Mouse (Mus musculus) frontal cortex, postnatal 36 days (tissue): ENCODE data around the gene Pcyox1.
A peak's percentile ranks its signal among the peaks of the same experiment; 100 is the strongest.
"Not testable (repeated sequence)": the region's sequence is repeated elsewhere in the genome, so short reads cannot be mapped to it uniquely, and the experiment has no call there.

Experiments used
- DNase-seq, 2 experiments: peaks; one replicate each; pipeline ENCODE4 v3.0.0; 2022; ENCODE audit warnings: low spot score in 2 of 2

Gene Pcyox1

GRCm38 (mm10) chr6:86397257-86397980 is 465 bp upstream of the Pcyox1 start:
- no peak for DNase-seq

GRCm38 (mm10) chr6:86395969-86396368 is 985 bp downstream of the Pcyox1 start:
- no peak for DNase-seq

GRCm38 (mm10) chr6:86395021-86395420 is 1.9 kb downstream of the Pcyox1 start:
- DNase-seq, result no peak

GRCm38 (mm10) chr6:86394078-86394720 is 2.8 kb downstream of the Pcyox1 start:
- no peak for DNase-seq

- DNase-seq, result no peak
Measured at GRCm38 (mm10) chr6:86393187-86393586, 3.8 kb downstream of the Pcyox1 start.

- no peak for DNase-seq
Measured at GRCm38 (mm10) chr6:86391326-86391725, 5.6 kb downstream of the Pcyox1 start.

GRCm38 (mm10) chr6:86388461-86388860 is 8.5 kb downstream of the Pcyox1 start:
- DNase-seq, result no peak

- no peak for DNase-seq
Measured at GRCm38 (mm10) chr6:86387313-86387712, 9.6 kb downstream of the Pcyox1 start.

- DNase-seq, result no peak
Measured at GRCm38 (mm10) chr6:86385362-86386104, 11.4 kb downstream of the Pcyox1 start.

GRCm38 (mm10) chr6:86384692-86385091 is 12.3 kb downstream of the Pcyox1 start:
- DNase-seq, result no peak

GRCm38 (mm10) chr6:86383370-86383769 is 13.6 kb downstream of the Pcyox1 start:
- DNase-seq, result no peak

GRCm38 (mm10) chr6:86382551-86382950 is 14.4 kb downstream of the Pcyox1 start:
- no peak for DNase-seq

- not testable (repeated sequence) for DNase-seq
Measured at GRCm38 (mm10) chr6:86380112-86380511, 16.8 kb downstream of the Pcyox1 start.

GRCm38 (mm10) chr6:86378341-86378740 is 18.6 kb downstream of the Pcyox1 start:
- no peak for DNase-seq

GRCm38 (mm10) chr6:86373556-86373955 is 23.4 kb downstream of the Pcyox1 start:
- DNase-seq, result no peak

- DNase-seq, result no peak
Measured at GRCm38 (mm10) chr6:86371950-86372516, 24.9 kb downstream of the Pcyox1 start.

- peak; percentile 98 to 99 for DNase-seq
Measured at GRCm38 (mm10) chr6:86371340-86371911, 25.5 kb downstream of the Pcyox1 start.

- no peak for DNase-seq
Measured at GRCm38 (mm10) chr6:86370764-86371339, 26.1 kb downstream of the Pcyox1 start, which contains the start of gene Snrpg. Gene Snrpg (plus strand): TSS chr6:86371304.

- no peak for DNase-seq
Measured at GRCm38 (mm10) chr6:86370093-86370713, 26.8 kb downstream of the Pcyox1 start.

- DNase-seq, result peak; percentile 15 to 44
Measured at GRCm38 (mm10) chr6:86368479-86368878, 28.5 kb downstream of the Pcyox1 start.

- no peak for DNase-seq
Measured at GRCm38 (mm10) chr6:86366853-86367249, 30.1 kb downstream of the Pcyox1 start.
